Mouse (Mus musculus): Measurements from ENCODE around the gene Aaas. TPM values are rescaled to one million over a fixed set of nuclear protein-coding genes. Genes with fewer than 3 reads are reported as not detected.

Aaas gene
- 10 to 100 TPM; 10.2 to 11.2 TPM for total RNA-seq (2021)

GRCm38 (mm10) chr15:102350138-102350941 is at the start of gene Aaas:
Gene Aaas (minus strand): TSS chr15:102350771.
- peak; percentile 89 for DNase-seq (ENCODE audit: low spot score)
- intact Hi-C loops (cut with DNase I): loop anchor here (2.0 kb wide), 1 partner anchor 26 kb away; no protein-coding TSS in a partner anchor

GRCm38 (mm10) chr15:102399229-102400221 is 49.0 kb upstream of the Aaas start:
- peak; percentile 97 for DNase-seq (ENCODE audit: low spot score)
- intact Hi-C loops (cut with DNase I): loop anchor here (10.0 kb wide), 1 partner anchor 295 kb away; the partner anchor contains the start of gene Tns2

DNA sequence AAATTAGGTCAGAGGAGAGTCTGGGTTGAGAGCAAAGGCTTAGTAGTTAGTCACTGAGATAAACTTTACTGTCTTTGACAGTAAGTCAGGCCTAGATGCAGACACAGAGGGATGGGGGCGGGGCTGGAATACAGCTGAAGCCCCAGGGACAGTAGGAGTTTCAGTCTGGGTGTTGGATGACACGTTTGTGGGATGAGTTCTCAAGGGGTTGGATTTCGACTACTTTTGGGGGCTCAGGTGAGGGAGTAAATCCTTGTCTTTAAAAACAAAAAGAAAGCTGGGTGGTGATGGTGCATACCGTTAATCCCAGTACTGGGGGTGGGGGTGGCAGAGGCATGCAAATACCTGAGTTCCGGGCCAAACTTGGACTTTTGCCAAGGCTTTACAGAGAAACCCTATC is 48.1 kb upstream of the Aaas start:
- no peak for DNase-seq (ENCODE audit: low spot score)
- intact Hi-C loops (cut with DNase I): no loop called here

GRCm38 (mm10) chr15:102395061-102395460 is 44.5 kb upstream of the Aaas start:
- DNase-seq (ENCODE audit: low spot score): no peak

GRCm38 (mm10) chr15:102393584-102394014 is 43.0 kb upstream of the Aaas start:
- intact Hi-C loops (cut with DNase I): no loop called here
- no peak for DNase-seq (ENCODE audit: low spot score)

More at GRCm38 (mm10) chr15:102395061-102395460, 44.5 kb upstream of the Aaas start:
- intact Hi-C loops (cut with DNase I): no loop called here

DNA sequence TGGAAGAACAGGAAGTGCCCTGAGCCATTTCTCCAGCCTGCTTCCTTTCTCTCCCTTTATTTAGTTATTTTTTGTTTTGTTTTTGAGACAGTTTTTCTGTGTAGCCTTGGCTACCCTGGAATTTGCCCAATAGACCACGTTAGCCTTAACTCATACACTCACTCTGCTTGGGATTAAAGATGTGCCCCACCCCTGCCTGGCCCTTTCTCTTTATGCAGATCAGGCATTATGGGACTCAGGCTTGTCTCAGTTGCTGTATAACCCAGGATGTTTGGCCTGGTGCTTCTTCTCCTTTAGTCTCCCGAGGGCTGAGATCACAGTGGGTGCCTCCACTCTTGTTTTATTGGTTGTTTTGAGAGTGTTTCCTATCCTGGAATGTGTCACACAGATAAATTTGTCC is 41.9 kb upstream of the Aaas start:
- DNase-seq (ENCODE audit: low spot score): no peak
- intact Hi-C loops (cut with DNase I): no loop called here

DNA sequence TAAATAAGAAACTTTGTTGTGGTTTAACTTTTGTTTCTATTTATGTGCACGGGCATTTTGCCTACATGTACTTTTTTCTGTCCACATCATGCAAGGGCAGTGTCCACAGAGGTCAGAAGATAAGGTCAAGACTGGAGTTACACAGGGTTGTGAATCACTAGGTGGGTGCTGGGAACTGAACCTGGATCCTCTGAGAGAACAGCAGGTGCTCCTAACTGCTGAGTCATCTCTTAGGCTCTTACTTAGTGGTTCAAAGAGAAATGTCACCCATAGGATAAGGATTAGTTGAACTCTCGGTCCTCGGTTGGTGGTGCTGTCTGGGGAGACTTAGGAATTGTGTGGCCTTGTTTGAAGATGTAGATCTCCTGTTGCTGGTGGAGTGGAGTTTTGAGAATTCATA is 38.4 kb upstream of the Aaas start:
- DNase-seq (ENCODE audit: low spot score): no peak
- intact Hi-C loops (cut with DNase I): no loop called here

GRCm38 (mm10) chr15:102386640-102387039 is 36.1 kb upstream of the Aaas start:
- no peak for DNase-seq (ENCODE audit: low spot score)
- intact Hi-C loops (cut with DNase I): no loop called here

GRCm38 (mm10) chr15:102383671-102384070 is 33.1 kb upstream of the Aaas start:
- intact Hi-C loops (cut with DNase I): no loop called here

GRCm38 (mm10) chr15:102381575-102381974 is 31.0 kb upstream of the Aaas start:
- intact Hi-C loops (cut with DNase I): loop anchor here (1.0 kb wide), 2 partner anchors 40 to 61 kb away; no protein-coding TSS in a partner anchor
- peak; percentile 66 for DNase-seq (ENCODE audit: low spot score)

More at GRCm38 (mm10) chr15:102383671-102384070, 33.1 kb upstream of the Aaas start:
- DNase-seq (ENCODE audit: low spot score): no peak

DNA sequence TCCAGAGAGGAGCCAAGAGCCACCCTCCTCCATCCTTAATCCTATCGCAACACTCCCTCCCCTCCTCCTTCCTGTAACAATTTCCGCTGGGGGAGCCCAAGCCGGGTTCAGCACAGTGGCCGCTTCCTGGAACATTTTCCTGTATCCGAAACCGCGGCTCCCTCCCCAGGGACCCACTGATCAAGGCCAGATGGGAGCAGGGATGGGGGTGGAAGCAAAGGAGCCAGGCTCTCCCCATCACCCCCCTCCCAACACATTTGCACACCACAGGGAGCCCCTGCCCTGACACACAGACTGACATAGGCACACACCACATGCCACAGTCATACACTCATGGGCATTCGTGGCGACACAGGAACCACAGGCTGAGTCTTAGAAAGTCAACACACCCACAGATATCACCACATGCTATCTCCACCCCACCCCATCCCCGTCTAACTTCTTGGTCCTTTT is 27.3 kb upstream of the Aaas start:
- DNase-seq (ENCODE audit: low spot score): peak; percentile 68

GRCm38 (mm10) chr15:102377163-102377543 is 26.6 kb upstream of the Aaas start:
- intact Hi-C loops (cut with DNase I): loop anchor here (2.0 to 5.0 kb wide), 4 partner anchors 26 to 145 kb away; partner anchors contain the start of genes Aaas and Npff
- peak; percentile 80 for DNase-seq (ENCODE audit: low spot score)

More for the DNA sequence above, 27.3 kb upstream of the Aaas start:
- intact Hi-C loops (cut with DNase I): loop anchor here (2.0 to 5.0 kb wide), 4 partner anchors 27 to 144 kb away; partner anchors contain the start of genes Aaas and Npff

GRCm38 (mm10) chr15:102376453-102377162 is 26.0 kb upstream of the Aaas start:
- intact Hi-C loops (cut with DNase I): loop anchor here (2.0 to 5.0 kb wide), 4 partner anchors 26 to 146 kb away; partner anchors contain the start of genes Aaas and Npff
- peak; percentile 40 for DNase-seq (ENCODE audit: low spot score)

DNA sequence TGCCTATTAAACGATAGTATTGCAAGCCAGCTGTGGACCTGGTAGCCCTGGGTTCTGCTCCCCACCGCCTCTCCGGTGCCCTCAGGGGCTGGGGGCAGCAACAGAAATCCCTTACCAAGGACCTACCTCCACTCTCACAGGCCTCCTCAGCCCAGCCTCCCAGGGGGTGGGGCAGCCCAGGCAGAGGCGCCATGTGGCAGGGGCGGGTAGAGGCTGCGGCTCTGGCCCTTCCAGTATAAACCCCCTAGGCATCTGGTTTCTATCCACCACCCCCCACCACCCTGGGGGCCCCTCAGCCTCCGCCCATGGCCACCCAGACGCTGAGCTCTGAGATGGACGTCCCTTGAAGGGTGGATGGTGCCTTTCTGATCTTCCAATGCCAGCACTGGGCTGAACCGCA is 20.2 kb upstream of the Aaas start:
- intact Hi-C loops (cut with DNase I): no loop called here
- no peak for DNase-seq (ENCODE audit: low spot score)

DNA sequence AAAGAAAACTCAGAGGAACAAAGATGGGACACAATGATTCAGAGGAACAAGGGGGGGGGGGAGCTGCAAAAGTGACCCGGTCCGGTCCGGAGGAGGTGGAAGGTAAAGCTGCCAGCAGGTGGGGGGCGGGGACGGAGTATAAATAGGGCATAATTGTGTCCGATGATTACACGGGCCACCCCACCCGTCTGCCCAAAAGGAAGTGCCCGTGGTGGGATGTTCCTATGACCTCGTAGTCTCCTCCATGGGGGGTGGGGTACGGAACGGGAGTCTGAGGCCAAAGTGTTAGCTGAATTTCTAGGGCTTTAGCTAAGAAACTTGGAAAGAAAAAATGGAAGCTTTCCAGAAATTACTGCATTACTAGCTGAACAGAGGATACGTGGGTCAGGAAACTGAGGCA is 19.4 kb upstream of the Aaas start:
- no peak for DNase-seq (ENCODE audit: low spot score)
- intact Hi-C loops (cut with DNase I): no loop called here

DNA sequence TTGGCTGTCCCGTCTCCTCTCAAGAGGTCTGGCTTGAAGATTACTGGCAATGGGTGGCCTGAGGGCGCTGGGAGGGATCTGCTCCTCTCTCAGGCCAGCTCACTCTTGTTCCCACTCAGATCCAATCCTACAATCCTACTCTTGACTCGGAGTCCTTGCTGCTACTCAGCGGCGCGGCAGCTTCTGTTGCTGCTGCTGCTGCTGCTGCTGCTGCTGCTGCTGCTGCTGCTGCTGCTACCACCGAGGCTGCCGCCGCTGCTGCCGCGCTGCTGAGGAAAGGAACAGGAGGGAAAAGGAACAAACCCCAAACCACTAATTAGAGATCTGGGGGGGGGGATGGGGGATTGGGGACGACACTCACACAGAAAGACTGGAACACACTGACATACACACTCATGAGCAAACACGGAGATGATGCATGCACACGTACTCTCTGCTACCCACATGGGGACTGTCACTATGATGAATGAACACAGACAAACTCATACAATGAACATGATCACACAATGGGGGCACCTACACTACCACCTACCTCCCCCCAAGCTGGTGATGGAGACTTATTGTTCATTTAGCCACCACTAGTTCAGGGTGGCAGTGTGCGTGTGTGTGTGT is 16.3 kb upstream of the Aaas start, which contains the start of gene Sp7:
Sp7 (minus strand) TSS at position 450 of the 612 bp plus-strand sequence.
- intact Hi-C loops (cut with DNase I): no loop called here

DNA sequence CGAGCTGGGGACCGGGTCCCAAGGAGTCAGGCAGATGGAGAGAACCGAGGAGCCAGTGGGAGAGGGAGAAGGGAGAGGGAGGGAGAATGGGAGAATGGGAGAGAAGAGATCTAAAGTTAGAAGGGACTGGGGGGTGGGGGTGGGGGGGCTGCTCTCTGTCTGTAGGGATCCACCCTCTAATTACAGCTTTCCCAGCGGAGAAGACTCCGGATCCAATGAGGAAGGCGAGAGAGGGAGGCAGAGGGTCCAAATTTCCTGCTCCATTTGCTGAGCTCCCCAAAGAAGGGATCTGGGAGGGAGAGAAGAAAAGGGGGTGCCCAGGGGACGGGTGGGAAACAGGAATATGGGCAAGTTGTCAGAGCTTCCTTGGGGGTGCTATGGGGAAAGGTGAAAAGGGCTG is 15.7 kb upstream of the Aaas start:
- intact Hi-C loops (cut with DNase I): no loop called here
- DNase-seq (ENCODE audit: low spot score): no peak

More for the DNA sequence above, 16.3 kb upstream of the Aaas start, which contains the start of gene Sp7:
- no peak for DNase-seq (ENCODE audit: low spot score)

DNA sequence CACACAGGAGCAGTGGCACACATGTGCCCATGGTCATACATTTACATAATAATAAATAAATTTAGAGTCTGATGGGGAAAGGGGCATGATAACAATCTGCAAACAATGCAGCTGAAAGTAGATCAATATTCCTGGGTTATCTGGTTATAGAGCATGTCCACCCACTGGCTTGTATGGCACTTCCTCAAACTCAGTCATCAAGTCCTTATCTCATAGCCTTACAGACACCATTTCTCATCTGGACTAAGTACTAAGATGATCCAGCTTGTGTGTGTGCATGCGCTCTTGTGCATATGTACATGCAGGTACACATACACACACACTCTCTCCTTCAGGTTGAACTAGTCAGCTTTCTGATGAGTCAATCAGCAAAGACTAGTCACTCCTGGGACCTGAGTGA is 14.1 kb upstream of the Aaas start:
- intact Hi-C loops (cut with DNase I): no loop called here
- DNase-seq (ENCODE audit: low spot score): no peak

DNA sequence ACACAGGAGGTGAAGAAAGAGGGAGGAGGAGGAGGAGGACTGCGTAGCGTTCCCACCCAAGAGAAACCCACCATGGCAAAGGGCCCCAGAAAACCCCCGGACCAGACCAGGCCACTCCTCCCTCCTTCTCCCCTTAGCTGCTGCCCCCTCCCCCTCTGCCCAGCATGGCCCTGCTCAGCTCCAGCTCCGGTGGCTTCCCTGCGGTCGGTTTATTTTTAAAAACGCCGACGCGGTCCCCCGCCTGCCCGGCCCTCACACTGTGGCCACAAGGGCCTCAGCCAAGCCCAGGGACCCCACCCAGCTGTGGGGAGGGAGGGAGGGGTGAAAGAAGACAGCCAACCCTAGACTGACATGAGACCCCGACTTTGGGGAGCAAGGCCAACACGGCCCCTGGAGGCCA is 12.1 kb upstream of the Aaas start:
- DNase-seq (ENCODE audit: low spot score): no peak
- intact Hi-C loops (cut with DNase I): no loop called here
